Mouse (Mus musculus) ES-E14 (cell line): ENCODE measurements at regions not wholly inside any gene's neighbourhood (a gene's known extent, or its start where the extent isn't known, plus 50 kb on each side); places are given as distances from the start of the nearest gene placed in this dataset.

Experiments used
- CHD2 ChIP-seq: IDR thresholded peaks from 2 replicates; pipeline ENCODE4 v1.6.1; 2014; ENCODE audit warnings: mild to moderate bottlenecking, low read depth, low read length, inconsistent platforms
- HCFC1 ChIP-seq: IDR thresholded peaks from 2 replicates; pipeline ENCODE4 v1.6.1; 2012; ENCODE audit warnings: low read length, inconsistent platforms, borderline replicate concordance; ENCODE audit not compliant: insufficient read depth
- MAFK ChIP-seq: IDR thresholded peaks from 2 replicates; pipeline ENCODE4 v1.6.1; 2014; ENCODE audit warnings: mild to moderate bottlenecking, low read depth, low read length, inconsistent platforms; ENCODE audit not compliant: insufficient read depth
- ZC3H11A ChIP-seq: IDR thresholded peaks from 2 replicates; pipeline ENCODE4 v1.6.1; 2012; ENCODE audit warnings: low read depth, mild to moderate bottlenecking, inconsistent platforms, low read length, borderline replicate concordance
- ZNF384 ChIP-seq: IDR thresholded peaks from 2 replicates; pipeline ENCODE4 v1.6.1; 2012; ENCODE audit warnings: low read depth, low read length, inconsistent platforms

- TF ChIP-seq HCFC1 (no peak), ZNF384 (no peak), MAFK (no peak), ZC3H11A (no peak), CHD2 (no peak)
Observed at GRCm38 (mm10) chr8:101435691-101436090, 1349.8 kb downstream of the Cdh11 start.
